Mouse (Mus musculus): ENCODE data around the gene Gramd1c.

The Gramd1c gene

DNA sequence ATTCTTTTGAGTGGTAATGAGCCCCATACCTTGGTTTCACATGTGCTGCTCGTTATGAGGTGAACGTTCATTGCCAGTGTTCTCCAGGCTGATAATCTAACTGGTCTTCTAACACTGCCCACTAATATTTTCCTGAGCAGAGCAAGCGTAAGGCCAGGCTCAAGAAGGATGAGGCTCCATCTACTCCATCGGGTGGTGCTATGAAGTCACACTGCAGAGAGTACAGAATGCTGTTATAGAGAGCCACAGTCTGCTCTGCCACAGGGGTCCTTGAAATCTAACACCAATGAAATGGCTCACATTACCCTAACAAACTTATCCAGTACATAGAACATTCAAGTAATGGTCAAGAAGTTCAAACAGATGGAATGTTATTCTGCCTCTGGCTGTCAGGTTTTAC lies 105.1 kb downstream of the Gramd1c start:
- no peak for DNase-seq (ENCODE audit: low spot score)

DNA sequence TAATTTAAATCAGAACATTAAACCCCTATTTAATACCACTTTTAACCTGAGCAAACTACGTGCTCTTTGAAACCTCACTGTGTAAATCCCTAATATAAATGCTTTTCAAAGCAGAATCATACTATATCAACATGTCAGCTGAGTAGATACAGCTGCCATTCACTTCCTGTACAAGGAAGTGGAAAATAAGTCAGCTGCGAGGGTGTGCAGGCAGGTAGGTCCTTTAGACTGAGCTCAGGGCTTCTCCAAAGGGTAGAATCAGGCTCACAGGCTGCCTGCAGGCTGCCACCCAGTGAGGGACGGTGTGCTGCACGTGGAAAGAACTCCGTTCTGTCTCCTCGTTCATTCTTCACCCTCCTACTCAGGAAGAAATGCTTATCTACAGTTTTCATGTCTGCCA lies 108.2 kb downstream of the Gramd1c start:
- DNase-seq (ENCODE audit: low spot score), result no peak

DNA sequence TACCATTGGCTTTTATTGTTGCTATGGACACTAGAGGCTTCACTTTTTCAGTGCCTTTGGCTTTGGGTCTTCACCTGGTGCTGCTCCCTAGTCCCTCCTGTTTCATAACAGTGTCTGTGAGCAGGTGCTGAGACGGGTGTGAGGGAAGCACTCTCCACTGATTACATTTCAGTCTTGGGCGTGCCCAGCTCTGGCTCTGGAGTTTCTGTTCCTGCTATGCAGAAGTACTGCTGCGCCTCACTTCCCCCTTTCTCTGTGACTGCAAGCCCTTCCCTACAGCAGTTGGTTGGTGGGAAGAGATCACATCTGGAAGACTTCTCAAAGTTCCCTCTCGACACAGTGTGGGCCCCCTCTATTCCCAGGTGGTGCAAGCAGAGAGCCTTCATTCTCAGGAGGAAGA lies 111.6 kb downstream of the Gramd1c start:
- DNase-seq (ENCODE audit: low spot score), result no peak

DNA sequence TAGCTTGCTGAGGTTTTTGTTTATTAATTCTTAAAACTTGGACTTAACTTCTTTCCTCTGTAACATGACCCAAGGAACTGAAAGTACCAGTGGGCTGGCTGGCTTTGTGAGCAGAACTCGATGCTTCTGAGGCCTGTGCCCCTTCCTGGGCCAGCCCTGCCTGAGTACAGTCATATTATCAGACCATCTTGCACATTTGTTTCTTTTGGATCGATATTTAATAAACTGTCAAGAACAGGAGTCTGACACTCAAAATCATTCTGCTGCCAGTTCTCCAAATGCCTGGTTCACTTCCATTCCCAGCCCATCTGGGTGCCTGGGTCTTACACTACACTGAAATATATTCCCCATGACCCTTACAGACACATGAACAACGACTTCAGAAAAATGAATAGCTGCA lies 117.3 kb downstream of the Gramd1c start:
- no peak for DNase-seq (ENCODE audit: low spot score)

DNA sequence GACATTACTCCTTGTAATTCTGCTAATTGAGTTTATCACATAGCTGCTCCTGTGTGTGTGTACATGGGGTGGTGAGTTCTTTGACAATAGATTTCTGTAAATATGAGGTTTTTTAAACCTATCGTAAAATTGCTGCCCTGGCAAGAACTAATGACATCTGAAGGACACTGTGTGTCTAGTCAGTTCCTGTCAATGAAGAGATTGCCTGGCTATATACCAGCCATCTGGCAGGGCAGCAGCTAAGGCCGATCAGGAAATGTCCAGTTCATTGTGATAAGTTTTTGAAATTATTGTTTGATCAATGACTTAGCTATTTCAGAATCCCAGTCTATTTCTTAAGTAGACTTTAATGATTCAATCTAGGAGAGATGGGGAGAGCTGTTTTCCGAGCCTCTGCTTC lies 117.8 kb downstream of the Gramd1c start:
- no peak for DNase-seq (ENCODE audit: low spot score)

DNA sequence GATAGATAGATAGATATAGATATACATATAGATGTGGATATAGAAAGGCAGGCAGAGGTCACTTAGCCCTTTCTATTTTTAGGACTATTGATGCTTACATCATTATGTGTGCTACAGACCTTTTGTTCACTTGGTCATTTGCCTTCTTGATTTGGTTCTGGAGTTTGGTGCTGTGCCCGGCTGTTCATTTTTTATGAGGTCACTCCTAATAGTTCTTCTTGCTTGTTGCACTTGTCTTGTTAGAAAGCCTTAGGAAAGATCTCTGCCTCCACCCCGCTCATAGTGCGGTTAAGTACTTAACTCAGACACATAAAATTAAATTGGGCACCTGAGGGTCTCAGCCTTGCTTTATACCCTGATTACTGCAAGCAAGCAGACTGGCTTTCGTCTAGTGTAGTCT lies 122.3 kb downstream of the Gramd1c start:
- no peak for DNase-seq (ENCODE audit: low spot score)

DNA sequence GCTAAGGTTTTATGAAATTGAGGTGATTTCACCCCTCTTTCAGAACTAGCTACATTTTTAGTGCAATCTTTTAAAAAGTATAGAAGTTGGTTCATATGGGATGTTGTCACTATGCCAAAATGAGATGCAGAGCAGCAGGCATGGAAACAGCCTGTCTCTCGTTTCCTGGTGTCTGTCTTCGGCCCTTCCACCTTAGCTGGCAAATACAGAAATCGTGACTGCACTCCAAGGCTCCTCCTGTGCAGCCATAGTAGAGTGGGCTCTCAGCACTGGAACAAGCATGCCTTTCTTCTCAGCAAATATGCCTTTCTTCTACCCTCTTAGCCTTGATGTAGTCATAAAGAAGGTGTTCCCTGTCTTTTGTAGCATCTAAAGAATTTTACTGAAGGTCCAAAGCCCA lies 127.3 kb downstream of the Gramd1c start:
- no peak for DNase-seq (ENCODE audit: low spot score)

DNA sequence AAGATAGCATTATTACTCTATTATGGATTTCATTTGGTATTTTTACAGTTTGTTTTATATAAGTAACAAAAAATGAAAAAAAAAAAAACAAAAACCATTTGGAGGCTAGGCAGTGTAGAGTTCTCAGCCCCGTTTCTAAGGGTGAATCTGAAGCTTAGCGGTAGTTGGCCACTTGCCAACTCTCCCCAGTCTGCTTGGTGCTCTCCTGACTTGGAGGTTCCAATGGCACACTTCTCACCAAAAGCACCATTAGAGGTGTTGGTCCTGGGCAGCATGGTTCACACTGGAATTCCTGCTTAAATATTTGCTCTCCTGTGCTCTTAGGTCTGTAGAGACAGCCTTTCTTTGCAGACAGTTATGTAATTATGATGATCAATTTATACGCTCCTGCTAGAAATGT lies 127.8 kb downstream of the Gramd1c start:
- no peak for DNase-seq (ENCODE audit: low spot score)

DNA sequence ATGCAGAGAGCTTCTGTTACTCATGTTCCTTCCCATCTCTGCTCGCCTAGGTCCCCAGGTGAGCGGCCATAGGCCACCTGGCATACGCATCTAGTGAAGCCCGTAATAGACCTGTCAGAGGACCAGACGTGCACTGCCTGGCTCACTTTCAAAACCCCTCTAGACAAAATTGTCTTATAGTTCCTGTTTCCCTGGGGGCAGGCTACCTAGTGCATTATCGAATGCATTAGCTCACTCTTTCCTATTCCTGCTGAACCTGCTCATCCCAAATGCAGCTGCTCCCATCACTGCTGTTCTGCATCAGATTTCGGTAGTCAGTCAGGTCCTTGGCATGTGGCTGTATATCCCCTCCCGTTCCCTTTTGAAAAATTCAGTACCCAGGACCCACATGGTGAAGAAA lies 128.3 kb downstream of the Gramd1c start:
- no peak for DNase-seq (ENCODE audit: low spot score)

DNA sequence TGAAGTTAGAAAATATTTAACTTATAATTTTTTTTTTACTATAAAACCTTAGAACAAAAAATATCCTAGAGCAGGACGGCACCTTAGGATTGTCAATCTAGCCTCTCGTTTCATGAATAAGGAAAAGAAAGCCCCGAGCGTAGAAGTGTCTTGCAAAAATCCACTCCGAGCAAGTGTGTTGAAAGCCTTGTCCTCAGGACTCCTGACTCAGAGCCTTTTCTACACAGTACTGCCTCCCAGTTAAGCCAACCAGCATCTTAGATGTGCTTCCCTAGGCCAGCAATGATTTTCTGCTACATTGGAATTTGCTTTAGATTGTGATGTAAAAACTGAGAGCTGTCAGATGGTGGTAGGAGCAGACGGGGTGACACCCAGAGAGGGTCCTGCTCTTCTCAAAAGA lies 130.1 kb downstream of the Gramd1c start:
- DNase-seq (ENCODE audit: low spot score), result no peak

DNA sequence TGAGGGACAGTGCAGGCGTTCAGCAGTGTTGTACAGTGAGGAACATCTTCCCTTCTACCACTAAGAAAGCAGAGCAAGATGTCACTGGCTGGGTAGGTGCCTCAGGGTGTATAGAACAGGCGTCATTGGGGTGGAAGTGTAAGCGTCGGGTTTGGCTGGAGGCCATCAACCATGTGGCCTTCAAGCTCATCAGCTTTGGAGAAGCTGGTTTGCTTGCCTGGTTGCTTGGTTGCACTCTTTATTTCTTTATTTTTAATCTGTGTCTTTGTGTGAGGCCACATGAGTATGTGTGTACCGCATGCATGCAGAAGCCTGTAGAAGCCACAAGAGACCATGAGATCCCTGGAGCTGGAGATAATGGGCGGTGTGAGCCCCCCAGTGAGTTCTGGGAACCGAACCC lies 130.8 kb downstream of the Gramd1c start:
- DNase-seq (ENCODE audit: low spot score), result no peak

DNA sequence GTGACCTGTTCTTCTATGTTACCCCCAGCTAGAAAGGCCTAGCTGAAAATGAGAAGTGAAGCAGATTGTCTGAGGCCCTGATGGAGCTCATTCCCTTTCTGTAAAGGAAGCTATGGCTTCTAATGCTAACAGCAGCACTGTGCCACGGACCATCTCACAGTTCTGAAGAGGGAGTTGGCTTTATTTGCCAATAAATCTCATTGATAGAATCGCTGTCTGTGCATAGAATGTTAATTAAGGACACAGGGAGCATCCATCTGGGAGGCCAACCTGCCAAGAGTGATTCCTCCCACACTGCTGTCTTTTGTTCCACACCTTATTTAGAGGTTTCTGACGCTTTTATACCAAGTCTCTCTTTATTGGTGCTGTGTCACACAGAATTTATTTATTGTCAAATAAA lies 131.6 kb downstream of the Gramd1c start:
- DNase-seq (ENCODE audit: low spot score), result no peak

DNA sequence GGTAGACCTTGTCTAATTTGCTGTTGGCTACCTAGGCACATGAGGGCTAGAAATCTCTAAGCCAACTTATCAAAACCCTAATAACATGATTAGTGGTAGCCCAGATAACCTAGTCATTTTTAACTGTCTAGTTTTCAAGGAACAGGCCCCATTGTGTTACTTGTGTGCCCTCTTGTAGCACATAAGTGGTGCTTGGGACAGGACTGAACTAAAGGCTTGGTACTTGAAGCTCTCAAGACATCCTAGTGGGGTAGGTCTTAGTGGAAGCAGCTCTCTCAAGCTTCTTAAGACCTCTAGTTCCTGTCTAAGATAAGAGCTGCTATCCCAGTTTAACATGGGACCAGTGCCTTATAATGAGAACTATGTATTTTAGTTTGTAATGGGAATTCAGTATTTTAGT lies 132.6 kb downstream of the Gramd1c start:
- DNase-seq (ENCODE audit: low spot score), result no peak
